Mouse (Mus musculus) left cerebral cortex, adult 9 months (tissue): Measurements from ENCODE around the gene Ppil2.

Experiments used
- DNase-seq, 2 experiments: peaks; one replicate each; pipeline ENCODE4 v3.0.0; 2022; ENCODE audit warnings: low spot score in 2 of 2

Gene Ppil2

GRCm38 (mm10) chr16:17102630-17103220 is 8.3 kb downstream of the Ppil2 start:
- no peak for DNase-seq

- no peak for DNase-seq
Observed at GRCm38 (mm10) chr16:17096938-17097337, 14.1 kb downstream of the Ppil2 start.

GRCm38 (mm10) chr16:17088346-17088745 is 22.7 kb downstream of the Ppil2 start:
- DNase-seq, result no peak

GRCm38 (mm10) chr16:17086669-17087193 is 24.3 kb downstream of the Ppil2 start:
- peak in 1 of 2 experiments; percentile 49 for DNase-seq

GRCm38 (mm10) chr16:17086241-17086640 is 24.8 kb downstream of the Ppil2 start:
- DNase-seq, result no peak

GRCm38 (mm10) chr16:17085636-17086035 is 25.4 kb downstream of the Ppil2 start:
- DNase-seq, result no peak

GRCm38 (mm10) chr16:17082121-17082792 is 28.8 kb downstream of the Ppil2 start:
- DNase-seq, result no peak

- DNase-seq, result no peak
Observed at GRCm38 (mm10) chr16:17078101-17078500, 33.0 kb downstream of the Ppil2 start.

- no peak for DNase-seq
Observed at GRCm38 (mm10) chr16:17076869-17077268, 34.2 kb downstream of the Ppil2 start.

- no peak for DNase-seq
Observed at GRCm38 (mm10) chr16:17076301-17076700, 34.8 kb downstream of the Ppil2 start.

GRCm38 (mm10) chr16:17073000-17073399 is 38.1 kb downstream of the Ppil2 start:
- peak in 1 of 2 experiments; percentile 51 for DNase-seq

- DNase-seq, result no peak
Observed at GRCm38 (mm10) chr16:17070716-17071115, 40.3 kb downstream of the Ppil2 start.

GRCm38 (mm10) chr16:17069511-17070443 is 41.3 kb downstream of the Ppil2 start, which contains the start of gene Ypel1:
Gene Ypel1, plus strand, starts transcription at chr16:17069696.
- DNase-seq, result peak in 1 of 2 experiments; percentile 80

- no peak for DNase-seq
Observed at GRCm38 (mm10) chr16:17067552-17067951, 43.5 kb downstream of the Ppil2 start.

GRCm38 (mm10) chr16:17062338-17062737 is 48.7 kb downstream of the Ppil2 start:
- no peak for DNase-seq

- DNase-seq, result peak; percentile 47 to 71
Observed at GRCm38 (mm10) chr16:17055584-17055983, 55.5 kb downstream of the Ppil2 start.

GRCm38 (mm10) chr16:17053903-17054302 is 57.2 kb downstream of the Ppil2 start:
- DNase-seq, result no peak

GRCm38 (mm10) chr16:17052087-17052486 is 59.0 kb downstream of the Ppil2 start:
- no peak for DNase-seq

GRCm38 (mm10) chr16:17049886-17050285 is 61.2 kb downstream of the Ppil2 start:
- DNase-seq, result no peak

- DNase-seq, result no peak
Observed at GRCm38 (mm10) chr16:17045287-17045686, 65.8 kb downstream of the Ppil2 start.

GRCm38 (mm10) chr16:17044320-17044719 is 66.7 kb downstream of the Ppil2 start:
- DNase-seq, result peak in 1 of 2 experiments; percentile 36

GRCm38 (mm10) chr16:17041417-17041816 is 69.6 kb downstream of the Ppil2 start:
- DNase-seq, result no peak
